Mouse (Mus musculus): ENCODE measurements around the gene Klrb1f.

DNA sequence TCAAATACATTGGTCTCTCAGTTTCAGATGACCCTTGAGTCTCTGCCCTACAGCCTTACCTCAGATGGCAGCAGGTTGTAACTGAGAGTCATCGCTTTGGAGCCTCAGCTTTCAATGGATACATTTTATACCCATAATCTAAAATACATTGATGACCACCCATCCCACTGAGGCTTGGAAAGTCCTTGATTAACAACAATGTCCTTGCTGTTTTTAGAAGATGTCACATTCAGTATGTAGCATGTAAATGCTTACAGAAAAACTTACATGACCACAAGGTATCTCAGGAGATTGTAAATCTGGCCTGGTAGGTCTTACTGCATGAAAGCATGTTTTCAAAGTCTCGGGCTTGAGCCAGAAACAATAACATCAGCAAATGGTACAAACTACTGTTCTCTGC lies 14.7 kb upstream of the Klrb1f start:
- TF ChIP-seq CTCF (IDR thresholded peaks at IDR 0.05; ENCODE audit: low read depth) (no peak), EP300 (IDR thresholded peaks at IDR 0.05; ENCODE audit: low read depth) (no peak)

Data from heart, postnatal 0 days (tissue).